ENCODE assay signal across 26 mouse cellular contexts in genomic region chr16:94037280-94037679, GRCm38 (mm10). TPM values are rescaled to one million over a fixed set of nuclear protein-coding genes. Genes with fewer than 3 reads are reported as not detected.
DNase-seq lines count a peak whose midpoint lies in the region; ATAC-seq and TF ChIP-seq lines count a peak whose summit lies in the region.
"Had no signal": no experiment of that assay in that cellular context is flagged by ENCODE, and none has a peak within 500 bp of the region (broad histone marks: within the 10 kb centered on the region; RNA-seq: fewer than 3 reads in every experiment).

No protein-coding gene starts in this region.

- H3K79me2 ChIP-seq in myocyte (ENCODE audit: control insufficient read depth, insufficient read depth): no peaks in the 10 kb centered on the region

- H3K4me1 ChIP-seq in testis, adult 2 months (ENCODE audit: control insufficient read depth, insufficient read depth, low read length): peaks cover 2% of the 10 kb centered on the region; the same call in 1 of the 2 replicates

- H3K27me3 ChIP-seq in testis, adult 2 months (ENCODE audit: control insufficient read depth, insufficient read depth, low read length): no peaks in the 10 kb centered on the region
- no peaks in the 10 kb centered on the region for H3K27me3 ChIP-seq in myocyte (ENCODE audit: control insufficient read depth, insufficient read depth, insufficient read length)

- H3ac ChIP-seq in myocyte (ENCODE audit: control insufficient read depth, insufficient read length): no peak overlapping the region

- H3K27ac ChIP-seq in testis, adult 2 months (ENCODE audit: control insufficient read depth, insufficient read depth, low read depth, low read length): no peak overlapping the region
- H3K27ac ChIP-seq: gastrocnemius, adult 2 months; heart, embryonic 15.5 days; hindbrain, embryonic 10.5 days; hindbrain, embryonic 13.5 days had no signal

- H3K4me2 ChIP-seq in myocyte (ENCODE audit: low read depth): no peak overlapping the region
- H3K4me2 ChIP-seq: heart, embryonic 12.5 days; heart, embryonic 15.5 days; hindbrain, embryonic 13.5 days had no signal

- ATAC-seq in CD4-positive, CD25-positive, alpha-beta regulatory T cell, adult 4 months: no peak
- ATAC-seq: forebrain, embryonic 14.5 days; forebrain, postnatal 0 days; hindbrain, embryonic 16.5 days had no signal

- peak; percentile 6 for DNase-seq in CD4-positive, CD25-positive, alpha-beta regulatory T cell, adult 2 months (ENCODE audit: low read depth, low spot score)
- no peak for DNase-seq in testis, postnatal 10 days (ENCODE audit: low spot score)
- DNase-seq in right cerebral cortex, postnatal 36 days (ENCODE audit: low spot score in 2 of 2): no peak
- no peak for DNase-seq in heart, adult 8-10 months (ENCODE audit: low spot score)
- DNase-seq: adrenal gland, adult 2 months; adrenal gland, postnatal 14 days; cerebellum, adult 11 months; cerebellum, adult 8-10 months; cerebellum, postnatal 14 days; forebrain, postnatal 0 days; gastrocnemius, adult 2 months; gastrocnemius, postnatal 14 days; heart, adult 11 months; heart, postnatal 10 days; heart, postnatal 36 days had no signal

- H3K4me3 ChIP-seq in testis, adult 2 months (ENCODE audit: control insufficient read depth, low read depth, low read length): no peak overlapping the region
- H3K4me3 ChIP-seq in myocyte: no peak overlapping the region
- H3K4me3 ChIP-seq: gastrocnemius, adult 2 months; heart, embryonic 12.5 days; heart, embryonic 15.5 days; hindbrain, embryonic 10.5 days; hindbrain, embryonic 13.5 days had no signal

- no peaks in the 10 kb centered on the region for H3K36me3 ChIP-seq in testis, adult 2 months (ENCODE audit: control insufficient read depth, insufficient read depth, low read length)
- no peaks in the 10 kb centered on the region for H3K36me3 ChIP-seq in myocyte (ENCODE audit: control insufficient read depth, insufficient read depth)
- H3K36me3 ChIP-seq: heart, embryonic 12.5 days; heart, embryonic 15.5 days; hindbrain, embryonic 10.5 days; hindbrain, embryonic 13.5 days had no signal

- peak; percentile 17; the same call in 1 of the 2 replicates for TF ChIP-seq CTCF in testis, adult 2 months (IDR thresholded peaks at IDR 0.05; ENCODE audit: control insufficient read depth, insufficient read depth, insufficient replicate concordance, low read depth, low read length)

- TF ChIP-seq POLR2A in testis, adult 2 months (IDR thresholded peaks at IDR 0.05; ENCODE audit: control insufficient read depth, low read depth, low read length): no peak
- TF ChIP-seq POLR2A in myocyte (IDR thresholded peaks at IDR 0.05; ENCODE audit: insufficient read length, low read depth): no peak

TF ChIP-seq in myocyte, 11 proteins besides CTCF, POLR2A, EP300 and RAD21:
- TF ChIP-seq MYOG (IDR thresholded peaks at IDR 0.05; ENCODE audit: control insufficient read depth in 1 of 3, insufficient read depth in 1 of 3, insufficient read length in 2 of 3, low read depth in 2 of 3) (no peak), REST (IDR thresholded peaks at IDR 0.05; ENCODE audit: insufficient read depth, insufficient read length) (peak; percentile 17)

RNA-seq across cellular contexts. Expression of gene Cldn14, which starts 28.6 kb away (rescaled TPM):
- not detected for polyA plus RNA-seq in CD4-positive, CD25-positive, alpha-beta regulatory T cell, adult 4 months (2017; shearing (Covaris generic))
- 1.0 and 2.3 TPM in 2 replicates for polyA plus RNA-seq in testis, adult 2 months (2012; rRNA removed)
- polyA plus RNA-seq in myocyte (2012; fragmentation: generic; extraction: Trizol): 0.07 TPM
- not detected for total RNA-seq in heart, adult 8-10 months (2022)
- total RNA-seq: adrenal gland, adult 2 months; forebrain, postnatal 0 days; gastrocnemius, adult 2 months; gastrocnemius, postnatal 14 days; heart, postnatal 10 days; heart, postnatal 36 days had no signal
- polyA plus RNA-seq: embryonic facial prominence, embryonic 11.5 days; forebrain, embryonic 11.5 days; forebrain, embryonic 14.5 days; forebrain, postnatal 0 days; heart, embryonic 12.5 days; heart, embryonic 15.5 days; hindbrain, embryonic 10.5 days; hindbrain, embryonic 13.5 days; hindbrain, embryonic 16.5 days had no signal

RNA-seq across cellular contexts. Expression of gene Sim2, which starts 47.5 kb away (rescaled TPM):
- not detected for polyA plus RNA-seq in CD4-positive, CD25-positive, alpha-beta regulatory T cell, adult 4 months (2017; shearing (Covaris generic))
- polyA plus RNA-seq in testis, adult 2 months (2012; rRNA removed): 0.06 and 0.10 TPM in 2 replicates
- polyA plus RNA-seq in myocyte (2012; fragmentation: generic; extraction: Trizol): 8.6 TPM
- total RNA-seq in heart, adult 8-10 months (2022): under 1 TPM in 1 of 4 experiments, not detected in 3; 0.06 TPM
- total RNA-seq: adrenal gland, adult 2 months; adrenal gland, postnatal 14 days; heart, postnatal 10 days; heart, postnatal 36 days had no signal
- polyA plus RNA-seq: adrenal gland, adult 2 months; heart, embryonic 12.5 days; hindbrain, embryonic 13.5 days; hindbrain, embryonic 16.5 days had no signal
